Mouse (Mus musculus): ENCODE results near the gene Capza1. TPM values are rescaled to one million over a fixed set of nuclear protein-coding genes. Genes with fewer than 3 reads are reported as not detected.
A peak's percentile ranks its signal among the peaks of the same experiment; 100 is the strongest.
"Not testable (repeated sequence)": the region's sequence is repeated elsewhere in the genome, so short reads cannot be mapped to it uniquely, and the experiment has no call there.

Capza1 gene
- 10 to 100 TPM; 39.2 to 56.7 TPM for total RNA-seq (2021)
- long read RNA-seq, transcript Capza1-201 (10 exons, 3,193 nt) = major isoform, 19 of 20 reads
- long read RNA-seq, partial matches to known transcripts = 1 of 20 reads
- long read RNA-seq, other reads (novel, unspliced or antisense) = 0 of 20 reads

- peak; percentile 87 to 92 for DNase-seq (ENCODE audit: low spot score in 2 of 2)
Observed at GRCm38 (mm10) chr3:104863786-104864650, at the start of gene Capza1, which contains the start of gene St7l. Gene Capza1 (minus strand): TSS chr3:104864505. Gene St7l (plus strand): TSS chr3:104864005.

DNA sequence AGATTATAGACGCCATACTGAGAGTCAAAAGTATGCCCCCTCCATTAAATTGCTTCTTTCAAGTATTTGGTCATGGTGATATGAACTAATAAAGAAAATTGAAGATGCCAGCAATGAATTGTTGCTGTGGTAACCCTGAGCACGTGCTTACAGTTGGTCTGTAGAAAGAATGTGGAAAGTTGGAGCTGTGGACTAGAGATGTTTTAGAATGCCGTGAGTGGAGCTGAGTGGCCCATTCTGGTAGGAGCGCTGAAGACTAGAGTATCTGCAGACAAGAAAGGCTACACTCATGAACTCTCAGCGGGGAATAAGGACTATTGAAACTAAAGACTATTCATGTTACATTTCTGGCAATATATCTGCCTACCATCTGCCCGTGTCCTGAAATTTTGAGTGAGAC, 44.9 kb upstream of the Capza1 start:
- DNase-seq (ENCODE audit: low spot score in 2 of 2) = no peak

GRCm38 (mm10) chr3:104906007-104906406, 41.7 kb upstream of the Capza1 start:
- no peak for DNase-seq (ENCODE audit: low spot score in 2 of 2)

DNA sequence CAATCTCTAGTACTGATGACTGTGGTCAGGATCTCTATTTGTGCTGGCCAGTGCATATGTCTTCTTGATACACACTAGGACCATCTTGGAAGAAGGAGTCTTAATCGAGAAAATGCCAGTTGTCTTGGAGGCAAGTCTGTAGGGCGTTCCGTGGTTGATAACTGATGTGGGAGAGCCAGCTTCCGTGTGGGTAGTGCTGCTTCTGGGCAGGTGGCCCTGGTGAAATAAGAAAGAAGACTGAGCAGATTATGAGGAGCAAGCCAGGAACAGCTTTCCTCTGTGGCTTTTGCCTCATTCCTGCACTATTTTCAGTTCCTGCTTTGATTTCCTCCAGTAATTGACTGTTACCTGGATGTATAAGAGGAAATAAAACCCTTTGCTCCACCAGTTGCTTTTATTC, 41.1 kb upstream of the Capza1 start:
- DNase-seq (ENCODE audit: low spot score in 2 of 2) = no peak

- DNase-seq (ENCODE audit: low spot score in 2 of 2) = no peak
Observed at GRCm38 (mm10) chr3:104901154-104901553, 36.8 kb upstream of the Capza1 start.

GRCm38 (mm10) chr3:104896141-104896540, 31.8 kb upstream of the Capza1 start:
- DNase-seq (ENCODE audit: low spot score in 2 of 2) = no peak

GRCm38 (mm10) chr3:104888585-104888984, 24.3 kb upstream of the Capza1 start:
- DNase-seq (ENCODE audit: low spot score in 2 of 2) = no peak

DNA sequence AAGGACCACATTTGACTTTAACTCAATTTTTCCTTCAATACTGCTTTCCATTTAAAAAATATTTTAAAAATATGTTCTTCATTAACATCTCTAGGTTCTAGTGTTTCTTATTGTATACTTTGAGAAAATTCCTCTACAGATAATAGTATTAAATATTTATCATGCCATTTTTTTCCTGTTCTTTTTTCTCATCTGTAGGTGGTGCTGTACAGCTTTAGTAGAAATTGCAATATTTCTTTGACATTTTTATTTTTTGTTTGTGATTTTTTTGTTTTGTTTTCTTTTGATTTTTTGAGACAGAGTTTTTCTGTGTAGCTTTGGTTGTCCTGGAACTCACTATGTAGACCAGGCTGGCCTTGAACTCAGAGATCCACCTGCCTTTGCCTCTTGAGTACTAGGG, 5.3 kb upstream of the Capza1 start:
- DNase-seq (ENCODE audit: low spot score in 2 of 2) = no peak

- not testable (repeated sequence) for DNase-seq (ENCODE audit: low spot score in 2 of 2)
Observed at GRCm38 (mm10) chr3:104866674-104867073, 2.4 kb upstream of the Capza1 start.

DNA sequence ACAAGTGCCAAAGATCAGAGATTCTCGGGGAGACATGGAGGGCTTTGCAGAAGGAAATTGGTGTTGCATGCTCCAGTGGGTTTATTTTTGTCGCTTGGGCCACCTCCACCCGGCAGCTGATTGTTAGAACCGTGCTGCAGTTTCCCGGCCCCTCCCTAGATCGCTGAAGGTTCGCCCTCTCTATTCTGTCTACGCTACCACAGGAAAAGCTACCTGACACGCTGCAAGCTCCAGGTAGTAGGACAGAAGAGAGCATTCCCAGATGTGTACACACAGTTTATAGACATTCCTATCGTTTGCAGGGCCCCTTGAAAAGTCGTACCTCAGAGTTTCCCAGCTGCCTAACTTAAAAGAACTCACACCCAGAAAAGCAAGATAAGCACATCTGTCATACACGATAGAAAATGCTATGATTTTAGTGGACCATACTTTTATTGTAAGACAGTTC, 1.1 kb upstream of the Capza1 start:
- DNase-seq (ENCODE audit: low spot score in 2 of 2) = no peak

DNA sequence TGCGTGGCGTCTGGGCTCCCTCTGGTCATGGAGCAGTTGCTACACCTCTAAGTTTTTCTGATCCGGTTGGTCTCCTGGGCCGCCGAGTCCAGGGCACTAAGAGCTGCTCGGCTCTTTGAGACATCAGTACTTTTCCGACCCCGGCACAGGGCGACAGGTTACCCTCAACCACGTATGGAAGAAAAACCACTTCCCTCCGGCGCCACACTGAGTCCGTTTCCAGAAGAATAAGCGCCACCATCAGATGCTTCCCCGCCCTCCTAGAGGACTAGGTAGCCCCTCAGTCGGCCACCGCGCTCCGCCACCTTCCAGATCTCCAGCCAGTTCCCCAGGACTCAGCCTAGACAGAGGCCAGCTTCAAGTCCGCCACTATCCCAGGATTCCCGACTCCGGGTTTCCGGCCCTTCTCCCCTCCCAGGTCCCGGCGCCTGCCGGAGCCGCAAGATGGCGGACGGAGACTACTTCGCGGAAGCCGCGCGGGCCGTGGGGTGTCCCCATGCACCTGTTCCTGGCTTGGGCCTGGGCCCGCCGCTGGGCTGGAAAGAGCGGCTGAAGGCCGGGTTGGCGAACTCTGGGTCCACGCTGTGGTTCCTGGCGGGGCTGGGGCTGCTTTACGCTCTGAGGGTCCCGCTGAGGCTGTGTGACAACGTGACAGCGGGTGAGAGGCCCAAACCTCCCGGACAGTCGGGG, 491 bp upstream of the Capza1 start:
- peak; percentile 87 to 92 for DNase-seq (ENCODE audit: low spot score in 2 of 2)

DNA sequence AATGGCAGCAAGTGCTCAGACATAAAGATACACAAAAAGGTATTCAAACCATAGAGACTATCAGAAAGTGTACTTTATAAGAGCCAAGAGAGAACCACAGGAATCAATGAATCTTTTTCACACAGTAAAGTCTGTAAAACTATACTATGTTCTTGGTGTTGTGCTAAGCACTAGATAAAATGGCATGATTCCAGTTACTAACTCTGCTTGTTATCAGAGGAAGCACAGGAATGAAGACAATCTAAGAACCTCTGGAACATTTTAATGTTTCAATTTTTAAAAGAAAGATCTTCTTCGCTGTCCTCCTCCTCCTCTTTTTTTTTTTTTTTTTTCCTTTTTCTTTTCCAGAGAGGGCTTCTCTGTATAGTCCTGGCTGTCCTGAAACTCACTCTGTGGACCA, 5.7 kb downstream of the Capza1 start:
- no peak for DNase-seq (ENCODE audit: low spot score in 2 of 2)

DNA sequence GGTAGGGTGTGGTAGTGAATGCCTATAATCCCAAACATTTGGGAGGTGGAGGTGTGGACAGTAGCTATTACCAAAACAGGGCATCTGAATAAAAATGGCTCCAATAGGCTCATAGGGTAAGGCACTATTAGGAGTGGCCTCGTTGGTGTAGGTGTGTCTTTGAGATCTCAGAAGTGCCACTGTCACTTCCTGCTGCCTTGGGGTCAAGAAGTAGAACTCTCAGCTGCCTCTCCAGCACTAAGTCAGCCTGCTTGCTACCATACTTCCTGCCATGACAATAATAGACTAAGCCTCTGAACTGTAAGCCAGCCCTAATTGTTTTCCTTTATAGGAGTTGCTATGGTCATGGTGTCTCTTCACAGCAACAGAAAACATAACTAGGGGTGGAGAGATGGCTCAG, 8.2 kb downstream of the Capza1 start:
- DNase-seq (ENCODE audit: low spot score in 2 of 2) = no peak

DNA sequence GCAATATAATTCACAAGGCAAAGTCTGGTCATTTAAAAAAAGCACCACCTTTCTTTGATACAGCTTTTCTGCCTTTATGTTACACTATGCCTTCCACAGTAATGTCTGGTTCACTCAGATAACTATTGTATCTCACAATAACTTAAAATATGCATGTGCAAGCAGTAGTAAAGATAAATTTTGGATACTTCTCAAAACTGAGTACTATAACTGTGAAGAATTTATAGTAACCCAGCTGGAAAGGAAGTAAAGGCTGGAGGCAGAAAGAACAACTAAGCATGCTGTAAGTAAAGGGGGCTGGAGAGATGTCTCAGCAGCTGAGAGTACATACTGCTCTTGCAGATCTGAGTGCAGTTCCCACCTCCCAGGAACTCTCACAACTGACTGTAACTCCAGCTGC, 9.4 kb downstream of the Capza1 start:
- DNase-seq (ENCODE audit: low spot score in 2 of 2) = no peak

DNA sequence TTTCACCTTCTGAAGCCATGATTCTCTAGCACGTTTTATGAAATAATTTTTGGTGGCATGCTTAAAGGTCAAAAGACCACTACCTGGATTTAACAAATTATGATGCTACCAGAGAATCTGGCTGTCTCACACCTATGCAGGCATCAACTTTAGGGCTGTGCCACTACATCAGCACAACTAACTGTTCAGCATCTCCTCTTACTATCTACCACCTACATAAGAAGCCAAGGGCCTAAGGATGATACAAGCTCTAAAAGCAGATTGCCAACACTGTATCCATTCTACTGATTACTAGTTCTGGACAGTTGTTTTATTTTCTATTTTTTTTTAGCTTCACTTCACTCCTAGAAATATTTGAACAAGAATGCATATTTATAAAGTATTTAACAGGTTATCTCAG, 9.8 kb downstream of the Capza1 start:
- DNase-seq (ENCODE audit: low spot score in 2 of 2) = no peak

DNA sequence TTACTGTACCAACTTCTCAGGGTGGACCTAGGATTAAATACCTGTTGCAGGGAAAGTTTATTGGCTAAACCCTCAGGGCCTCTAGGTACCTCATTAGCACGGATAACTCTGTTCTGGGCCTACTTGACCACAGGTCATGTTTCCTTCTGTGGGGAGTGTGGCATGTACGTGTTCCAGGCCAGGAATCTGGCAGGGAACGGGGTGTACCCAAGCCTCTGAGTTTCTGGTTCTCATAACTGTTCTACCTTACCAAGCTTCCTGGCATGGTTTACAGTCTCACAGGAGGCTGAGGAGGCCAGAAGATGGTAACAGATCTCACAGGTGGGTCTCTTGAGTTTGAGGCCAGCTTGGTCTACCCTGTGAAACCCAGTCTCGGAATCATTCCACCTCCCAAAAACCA, 17.7 kb downstream of the Capza1 start:
- no peak for DNase-seq (ENCODE audit: low spot score in 2 of 2)

- DNase-seq (ENCODE audit: low spot score in 2 of 2) = no peak
Observed at GRCm38 (mm10) chr3:104841049-104841448, 23.3 kb downstream of the Capza1 start.

GRCm38 (mm10) chr3:104835797-104836196, 28.5 kb downstream of the Capza1 start:
- no peak for DNase-seq (ENCODE audit: low spot score in 2 of 2)

DNA sequence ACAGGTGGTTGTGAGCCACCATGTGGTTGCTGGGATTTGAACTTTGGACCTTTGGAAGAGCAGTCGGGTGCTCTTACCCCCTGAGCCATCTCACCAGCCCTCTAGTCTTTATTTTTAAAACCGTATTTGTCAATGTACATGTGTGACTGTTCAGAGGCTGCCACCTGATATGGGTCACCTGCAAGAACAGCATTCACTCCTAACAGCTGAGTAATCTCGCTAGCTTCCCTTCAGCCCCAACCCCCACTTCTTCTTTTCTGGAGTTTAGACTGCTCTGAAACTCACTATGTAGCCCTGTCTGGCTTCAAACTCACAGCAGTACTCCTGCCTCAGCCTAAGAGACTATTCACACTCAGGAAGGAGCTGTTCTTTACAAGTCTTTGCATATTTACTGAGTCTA, 41.9 kb downstream of the Capza1 start:
- DNase-seq (ENCODE audit: low spot score in 2 of 2) = no peak

GRCm38 (mm10) chr3:104820426-104820825, 43.9 kb downstream of the Capza1 start:
- DNase-seq (ENCODE audit: low spot score in 2 of 2) = no peak

GRCm38 (mm10) chr3:104818749-104819134, 45.6 kb downstream of the Capza1 start:
- DNase-seq (ENCODE audit: low spot score in 2 of 2) = no peak

All from layer of hippocampus, postnatal 10 days (tissue).